Mouse (Mus musculus) lung, adult 2 months (tissue): ENCODE measurements around the gene Cchcr1. TPM values are rescaled to one million over a fixed set of nuclear protein-coding genes. Genes with fewer than 3 reads are reported as not detected.

ENCODE experiments used
- DNase-seq: peaks from one replicate; pipeline ENCODE4 v3.0.0; 2022
- H3K4me1 ChIP-seq: fragments of 200-500 bp; 2 replicates; pipeline ENCODE4 v1.6.1; 2011; ENCODE audit warnings: low read length; ENCODE audit not compliant: control insufficient read depth, insufficient read depth
- H3K4me3 ChIP-seq: fragments of 200-500 bp; replicated peaks from 2 replicates; pipeline ENCODE3; 2011; ENCODE audit warnings: low read depth, mild to moderate bottlenecking, control low read depth, low read length; ENCODE audit errors: extremely low read depth
- CTCF ChIP-seq: fragments of 200-500 bp; IDR thresholded peaks from 2 replicates; pipeline ENCODE4 v1.5.1; 2011; ENCODE audit warnings: mild to moderate bottlenecking, low read length, control low read depth; ENCODE audit not compliant: insufficient read depth
- POLR2A ChIP-seq: fragments of 200-500 bp; IDR thresholded peaks from 2 replicates; pipeline ENCODE4 v1.6.1; 2011; ENCODE audit warnings: low read depth, mild to moderate bottlenecking, control low read depth, low read length, borderline replicate concordance; ENCODE audit errors: extremely low read depth
- WGBS: fragments of 180-500 bp; shearing (Covaris S2); methylation state at CpG from one replicate; pipeline ENCODE4 v1.1.7; 2018; 5-methylcytosine and 5-hydroxymethylcytosine counted together
- polyA plus RNA-seq: library from polyadenylated mRNA; depleted of rRNA; stranded (reverse); fragments of >200 nt; gene quantifications from 2 replicates; pipeline ENCODE4 v1.2.3, GENCODE M21; 2012

Cchcr1 gene
- polyA plus RNA-seq, 1 experiment: 8.4 TPM

DNA sequence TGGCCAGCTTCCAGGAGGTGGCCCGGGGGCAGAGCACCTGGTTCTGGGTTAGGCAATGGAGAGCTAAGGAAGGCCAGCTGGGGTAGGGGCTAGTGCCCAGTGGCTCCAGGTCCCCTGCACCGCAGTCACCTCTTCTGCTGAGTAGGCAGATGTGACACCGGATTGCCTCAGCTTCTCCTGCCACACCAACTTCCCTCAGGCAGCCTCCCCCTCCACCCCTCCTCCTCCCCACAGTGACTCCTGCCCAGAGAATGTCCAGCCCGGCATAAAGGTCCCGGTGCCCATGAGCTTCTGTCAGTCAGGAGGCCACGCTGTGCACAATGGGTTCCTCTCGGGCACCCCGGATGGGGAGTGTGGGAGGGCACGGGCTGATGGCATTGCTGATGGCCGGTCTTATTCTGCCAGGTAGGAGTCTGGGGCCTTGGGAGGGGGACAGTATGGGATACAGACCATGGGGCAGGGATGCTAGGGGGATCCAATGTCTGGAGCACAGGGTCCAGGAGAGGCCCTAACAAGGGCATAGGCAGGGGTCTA, 35.0 kb downstream of the Cchcr1 start, which contains the start of gene Cdsn:
Gene Cdsn (plus strand): TSS at position 248 of the 534 bp plus-strand sequence.
- no peak for DNase-seq
- WGBS: 82% methylated on average over 10 of the region's 10 CpGs
- TF ChIP-seq POLR2A (no peak), CTCF (no peak)
- Histone ChIP-seq H3K4me3 (no peak within 1 kb of the TSS), H3K4me1 (peaks cover 4% of the 10 kb centered on the region)

DNA sequence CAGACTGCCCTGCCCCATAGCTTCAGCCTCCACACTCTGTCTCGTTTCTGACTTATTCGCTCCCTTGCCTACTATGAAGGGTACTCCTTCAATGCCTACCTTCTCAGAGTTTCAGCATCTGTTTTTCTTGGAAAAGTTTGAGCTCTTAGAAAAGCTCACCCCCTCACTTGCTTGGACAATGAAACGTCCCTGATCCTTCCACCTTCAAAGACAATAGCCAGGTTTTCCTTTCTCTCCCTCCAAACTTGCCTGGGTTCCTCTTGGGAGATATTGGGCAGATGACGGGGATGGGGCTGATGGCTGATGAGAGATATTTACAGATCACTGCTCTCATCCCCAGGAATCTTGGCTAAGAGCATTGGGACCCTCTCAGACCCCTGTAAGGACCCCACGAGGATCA, 37.4 kb downstream of the Cchcr1 start:
- no peak for TF ChIP-seq CTCF
- no peak for TF ChIP-seq POLR2A
- Histone ChIP-seq H3K4me1 (no peaks in the 10 kb centered on the region; the same call in 1 of the 2 replicates), H3K4me3 (no peak overlapping the region)
- DNase-seq: no peak
- WGBS: 79% methylated on average over 5 of the region's 5 CpGs

DNA sequence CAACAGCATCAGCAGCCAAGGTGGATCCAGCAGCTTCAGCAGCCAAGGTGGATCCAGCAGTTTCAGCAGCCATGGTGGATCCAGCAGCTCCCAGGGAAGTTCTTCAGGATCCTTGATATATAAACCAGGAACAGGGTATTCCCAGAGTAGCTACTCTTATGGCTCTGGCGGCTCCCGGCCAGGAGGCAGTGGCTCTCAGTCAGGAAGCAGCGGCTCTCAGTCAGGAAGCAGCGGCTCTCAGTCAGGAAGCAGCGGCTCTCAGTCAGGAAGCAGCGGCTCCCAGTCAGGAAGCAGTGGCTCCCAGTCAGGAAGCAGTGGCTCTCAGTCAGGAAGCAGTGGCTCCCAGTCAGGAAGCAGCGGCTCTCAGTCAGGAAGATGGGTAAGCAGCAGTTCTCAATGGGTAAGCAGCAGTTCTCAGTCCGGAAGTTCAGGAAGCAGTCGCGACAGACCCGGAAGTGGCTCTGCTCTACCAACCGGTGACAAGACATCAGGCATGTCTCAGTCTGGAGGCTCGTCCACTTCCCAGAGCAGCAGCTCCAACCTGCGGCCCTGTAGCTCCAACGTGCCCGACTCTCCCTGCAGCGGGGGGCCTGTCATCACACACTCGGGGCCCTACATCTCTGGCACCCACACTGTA, 38.0 kb downstream of the Cchcr1 start:
- WGBS: 88% methylated on average over 18 of the region's 18 CpGs
- no peak for DNase-seq
- Histone ChIP-seq H3K4me3 (no peak overlapping the region), H3K4me1 (no peaks in the 10 kb centered on the region)
- TF ChIP-seq POLR2A (no peak), CTCF (no peak)

GRCm38 (mm10) chr17:35556186-35556765, 39.4 kb downstream of the Cchcr1 start:
- DNase-seq: no peak
- H3K4me1 ChIP-seq: no peaks in the 10 kb centered on the region
- TF ChIP-seq CTCF (no peak), POLR2A (no peak)
- WGBS: 80% methylated on average over 13 of the region's 13 CpGs
- no peak overlapping the region for H3K4me3 ChIP-seq

GRCm38 (mm10) chr17:35556812-35557211, 39.9 kb downstream of the Cchcr1 start:
- DNase-seq: no peak

DNA sequence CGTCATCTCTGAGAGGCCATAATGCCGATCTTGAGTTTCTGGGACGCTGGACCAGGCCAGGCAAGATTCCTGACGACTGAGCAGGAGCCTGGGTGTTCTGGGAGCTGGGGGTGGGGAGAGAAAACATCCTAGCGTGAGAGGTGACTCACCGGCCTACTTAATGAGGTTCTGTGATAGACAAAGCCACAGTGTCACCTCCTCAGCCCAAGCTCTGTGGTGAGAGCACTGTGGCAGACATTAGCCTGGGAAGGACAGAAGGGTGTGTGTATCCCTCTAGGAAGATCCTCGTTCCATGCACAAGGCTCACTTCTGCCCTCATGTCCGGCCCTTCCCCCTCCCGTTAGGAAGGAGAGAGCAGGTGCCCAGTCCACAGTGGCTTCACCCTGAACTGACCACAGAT, 40.5 kb downstream of the Cchcr1 start:
- no peak for TF ChIP-seq CTCF
- no peak for TF ChIP-seq POLR2A
- no peak overlapping the region for H3K4me3 ChIP-seq
- H3K4me1 ChIP-seq: no peaks in the 10 kb centered on the region
- 62% methylated on average over 9 of the region's 9 CpGs for WGBS
- DNase-seq: no peak

More at GRCm38 (mm10) chr17:35556812-35557211, 39.9 kb downstream of the Cchcr1 start:
- H3K4me1 ChIP-seq: no peaks in the 10 kb centered on the region
- 26% methylated on average over 5 of the region's 5 CpGs for WGBS
- peak; percentile 87 for TF ChIP-seq CTCF
- TF ChIP-seq POLR2A: no peak
- no peak overlapping the region for H3K4me3 ChIP-seq

GRCm38 (mm10) chr17:35558216-35558615, 41.3 kb downstream of the Cchcr1 start:
- Histone ChIP-seq H3K4me3 (no peak overlapping the region), H3K4me1 (no peaks in the 10 kb centered on the region)
- WGBS: 58% methylated on average over 8 of the region's 8 CpGs
- no peak for TF ChIP-seq CTCF
- TF ChIP-seq POLR2A: no peak
- no peak for DNase-seq

DNA sequence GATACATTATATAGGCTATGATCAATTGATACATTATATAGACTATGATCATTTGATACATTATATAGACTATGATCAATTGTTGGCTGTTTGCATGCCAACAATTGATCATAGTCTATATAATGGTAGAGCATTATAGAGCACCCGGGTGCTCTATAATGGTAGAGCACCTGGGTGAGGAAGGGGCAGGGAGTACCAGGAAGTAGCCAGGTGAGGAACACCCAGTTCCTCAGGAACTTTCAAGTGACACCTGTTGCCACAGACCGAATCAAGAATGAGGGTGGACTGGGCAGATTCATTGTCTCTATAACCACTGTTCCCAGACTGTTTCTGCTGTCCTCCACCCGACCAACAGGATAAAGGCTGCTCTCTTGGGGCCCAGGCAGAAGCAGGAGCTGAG, 50.2 kb downstream of the Cchcr1 start, which contains the start of gene 2300002M23Rik:
Gene 2300002M23Rik (plus strand): TSS at position 301 of the 400 bp plus-strand sequence.
- no peak within 1 kb of the TSS for H3K4me3 ChIP-seq
- no peaks in the 10 kb centered on the region for H3K4me1 ChIP-seq
- DNase-seq: no peak
- WGBS: 54% methylated on average over 3 of the region's 3 CpGs
- no peak for TF ChIP-seq CTCF
- TF ChIP-seq POLR2A: no peak

DNA sequence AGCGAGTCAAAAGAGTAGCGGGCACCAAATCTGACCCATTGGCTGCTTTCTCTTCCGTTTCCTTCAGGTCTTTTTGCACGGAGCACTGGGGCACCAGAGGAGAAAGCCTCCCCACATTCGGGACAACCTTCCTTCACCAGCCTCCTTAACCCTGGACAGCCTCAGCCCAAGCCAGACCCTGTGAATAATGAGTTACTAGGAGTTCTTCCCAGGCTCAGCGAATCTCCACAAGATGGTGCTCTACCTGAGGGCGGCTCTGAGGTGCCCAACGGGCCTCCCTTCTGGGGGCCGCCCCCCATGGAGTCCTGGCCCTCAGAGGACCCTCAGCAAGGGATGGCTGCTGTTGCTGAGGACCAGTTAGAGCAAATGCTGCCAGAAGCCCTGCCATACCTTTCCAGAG, 50.9 kb downstream of the Cchcr1 start:
- H3K4me3 ChIP-seq: no peak overlapping the region
- DNase-seq: no peak
- H3K4me1 ChIP-seq: no peaks in the 10 kb centered on the region
- TF ChIP-seq CTCF (no peak), POLR2A (no peak)
- WGBS: 23% methylated on average over 9 of the region's 9 CpGs
